Mouse (Mus musculus) central nervous system, embryonic 18 days (tissue): ENCODE measurements around the gene Csk. TPM values are rescaled to one million over a fixed set of nuclear protein-coding genes. Genes with fewer than 3 reads are reported as not detected.

ENCODE experiments used
- polyA plus RNA-seq: library from polyadenylated mRNA; depleted of rRNA; stranded (reverse); fragments of >200 nt; gene quantifications from 2 replicates; pipeline ENCODE4 v1.2.3, GENCODE M21; 2012; rRNA removed

Csk gene
- 76.3 and 89.0 TPM in 2 replicates for polyA plus RNA-seq

GRCm38 (mm10) chr9:57653283-57653682 lies at the start of gene Csk:
TSS of gene Csk (minus strand) at chr9:57653631.

GRCm38 (mm10) chr9:57687751-57688150 lies 34.3 kb upstream of the Csk start, which contains the start of gene Cyp1a1:
TSS of gene Cyp1a1 (plus strand) at chr9:57687928.

GRCm38 (mm10) chr9:57683520-57683919 lies 30.1 kb upstream of the Csk start, which contains the start of gene Cyp1a2:
TSS of gene Cyp1a2 (minus strand) at chr9:57683703.

GRCm38 (mm10) chr9:57620674-57621073 lies 32.8 kb downstream of the Csk start, which contains the start of gene Lman1l:
TSS of gene Lman1l (minus strand) at chr9:57620774.

GRCm38 (mm10) chr9:57606139-57606851 lies 47.1 kb downstream of the Csk start, which contains the start of gene Cplx3:
TSS of gene Cplx3 (minus strand) at chr9:57606281.

GRCm38 (mm10) chr9:57589224-57590126 lies 64.0 kb downstream of the Csk start, which contains the start of gene Ulk3:
TSS of gene Ulk3 (plus strand) at chr9:57589452.

Other genes starting within 250 kb of the Csk start
- 17.1 and 19.6 TPM in 2 replicates for gene Ppcdc, start 213.5 kb downstream of the Csk start, polyA plus RNA-seq
- 283 and 284 TPM in 2 replicates for gene Scamp5, start 185.6 kb downstream of the Csk start, polyA plus RNA-seq
- 14.8 and 15.7 TPM in 2 replicates for gene Rpp25, start 149.6 kb downstream of the Csk start, polyA plus RNA-seq
- 395 and 396 TPM in 2 replicates for gene Cox5a, start 132.4 kb downstream of the Csk start, polyA plus RNA-seq
- gene Fam219b, start 116.1 kb downstream of the Csk start, polyA plus RNA-seq: 14.3 and 15.3 TPM in 2 replicates
- gene Mpi, start 100.9 kb downstream of the Csk start, polyA plus RNA-seq: 62.6 and 66.8 TPM in 2 replicates
- gene Scamp2, start 92.7 kb downstream of the Csk start, polyA plus RNA-seq: 51.6 and 56.1 TPM in 2 replicates
- 40.2 and 46.6 TPM in 2 replicates for gene Ulk3, start 64.2 kb downstream of the Csk start, polyA plus RNA-seq
- gene Cplx3, start 47.4 kb downstream of the Csk start, polyA plus RNA-seq: 0.66 and 1.1 TPM in 2 replicates
- gene Lman1l, start 32.9 kb downstream of the Csk start, polyA plus RNA-seq: 0.07 and 0.10 TPM in 2 replicates
- not detected in 2 replicates for gene Cyp1a2, start 30.1 kb upstream of the Csk start, polyA plus RNA-seq
- gene Cyp1a1, start 34.3 kb upstream of the Csk start, polyA plus RNA-seq: 0.08 and 0.15 TPM in 2 replicates
- 21.0 and 21.1 TPM in 2 replicates for gene Edc3, start 54.9 kb upstream of the Csk start, polyA plus RNA-seq
- 144 and 147 TPM in 2 replicates for gene Clk3, start 112.2 kb upstream of the Csk start, polyA plus RNA-seq
- gene Arid3b, start 183.2 kb upstream of the Csk start, polyA plus RNA-seq: 9.0 TPM in 2 replicates